Mouse (Mus musculus) right cerebral cortex, postnatal 10 days (tissue): ENCODE measurements around the gene Prrt4.
"Not testable (repeated sequence)": the region's sequence is repeated elsewhere in the genome, so short reads cannot be mapped to it uniquely, and the experiment has no call there.

Experiments used
- DNase-seq, 2 experiments: peaks; one replicate each; pipeline ENCODE4 v3.0.0; 2021; ENCODE audit warnings: low spot score in 2 of 2

The Prrt4 gene

DNA sequence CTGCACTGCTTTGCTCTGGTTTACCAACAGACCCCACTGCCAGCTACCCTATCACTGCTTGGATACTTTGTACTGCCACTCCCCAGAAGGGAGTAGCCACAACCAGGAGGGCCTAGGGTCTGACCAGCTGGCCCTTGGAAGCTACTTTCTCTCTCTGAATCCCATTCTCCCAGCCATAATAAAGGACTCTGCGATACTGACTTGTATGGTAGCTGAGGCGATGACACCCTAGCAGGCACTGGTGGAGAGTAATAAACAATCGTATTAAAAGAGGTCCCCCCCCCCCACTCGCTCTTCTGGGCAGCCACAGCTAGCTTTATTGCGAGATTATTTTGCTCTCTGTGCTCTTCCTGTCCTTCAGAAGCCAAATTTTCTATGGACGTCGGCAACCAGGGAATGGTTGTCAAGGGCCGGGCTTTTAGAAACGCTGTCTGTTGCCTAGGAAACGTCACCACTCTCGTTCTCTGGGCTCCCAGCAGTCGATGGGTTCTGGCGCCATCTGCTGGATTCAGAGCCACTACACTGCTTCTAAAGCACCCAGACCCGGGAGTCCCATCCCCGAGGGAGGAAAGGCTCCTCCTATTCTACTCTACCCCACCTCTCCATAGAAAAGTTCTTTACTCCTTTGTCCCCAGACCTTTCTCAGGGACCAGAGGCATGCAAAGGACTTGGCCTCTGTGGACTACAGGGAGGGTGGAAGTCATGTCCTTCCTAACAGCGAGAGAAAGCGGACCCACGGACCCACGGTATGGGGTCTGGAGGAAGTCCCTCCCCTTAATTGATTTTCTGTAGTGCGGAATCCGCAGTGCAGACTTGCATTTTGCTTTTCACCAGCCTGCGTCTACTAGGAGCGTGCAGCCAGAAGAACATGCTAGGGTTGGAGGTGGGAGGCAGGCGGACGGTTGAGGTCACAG lies 19.2 kb upstream of the Prrt4 start:
- peak; percentile 96 to 97 for DNase-seq

DNA sequence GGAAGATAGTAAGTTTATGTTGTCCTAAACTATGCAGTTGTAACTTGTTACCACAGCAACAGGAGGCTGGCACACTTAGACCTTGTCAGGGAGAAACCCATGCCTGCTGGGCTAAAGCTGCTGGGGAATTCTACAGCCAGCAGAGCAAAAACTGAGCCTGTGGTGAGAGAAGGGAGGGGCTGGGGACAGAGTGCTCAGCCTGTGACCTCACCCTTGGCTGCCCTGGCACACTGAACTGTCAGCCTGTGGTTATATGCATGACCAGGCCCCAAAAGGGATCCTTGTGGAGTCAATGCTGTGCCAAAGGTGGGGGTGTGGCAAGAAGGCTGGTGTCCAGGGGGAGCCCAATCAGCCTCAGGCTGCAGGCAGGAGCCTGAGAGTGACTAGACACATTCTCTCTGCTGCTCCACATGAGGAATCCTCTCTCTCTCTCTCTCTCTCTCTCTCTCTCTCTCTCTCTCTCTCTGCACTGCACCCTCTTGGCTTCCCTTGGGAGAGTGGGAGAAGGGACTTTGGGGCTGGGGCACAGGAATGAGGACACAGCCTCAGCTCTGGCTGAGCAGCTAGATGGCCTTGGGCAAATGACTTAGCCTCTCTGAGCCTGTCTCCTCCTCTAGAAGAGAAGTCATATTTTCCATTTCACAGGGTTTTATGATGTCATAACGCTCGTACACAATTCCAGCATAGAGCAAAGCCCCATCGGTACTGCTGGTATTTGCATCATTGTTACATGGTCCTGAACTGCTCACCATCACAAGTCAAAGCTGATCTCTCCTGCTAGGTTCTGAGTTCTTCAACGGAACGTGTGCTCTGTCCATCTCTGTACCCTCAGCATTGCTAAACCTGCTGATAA lies 16.7 kb upstream of the Prrt4 start:
- DNase-seq: peak; percentile 22 to 27

DNA sequence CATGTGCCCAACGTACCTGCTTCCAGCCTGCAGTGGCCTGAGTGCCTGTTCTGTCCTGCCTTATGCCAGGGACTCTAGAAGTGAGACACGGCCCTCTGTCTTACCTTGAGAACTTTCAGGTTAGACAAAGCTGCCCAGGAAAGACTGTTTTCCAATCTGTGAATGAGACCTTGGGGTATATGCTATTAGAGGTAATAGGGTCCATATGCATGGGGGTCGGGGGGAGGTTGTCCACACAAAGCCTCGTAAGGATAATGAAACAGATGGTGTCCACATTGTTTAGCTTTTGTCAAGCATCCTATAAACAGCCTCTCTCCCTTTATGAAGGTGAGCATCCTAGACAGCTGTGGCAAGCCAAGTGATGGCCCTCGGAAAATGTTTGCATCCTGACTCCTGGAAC lies 15.8 kb upstream of the Prrt4 start:
- peak; percentile 9 for DNase-seq

DNA sequence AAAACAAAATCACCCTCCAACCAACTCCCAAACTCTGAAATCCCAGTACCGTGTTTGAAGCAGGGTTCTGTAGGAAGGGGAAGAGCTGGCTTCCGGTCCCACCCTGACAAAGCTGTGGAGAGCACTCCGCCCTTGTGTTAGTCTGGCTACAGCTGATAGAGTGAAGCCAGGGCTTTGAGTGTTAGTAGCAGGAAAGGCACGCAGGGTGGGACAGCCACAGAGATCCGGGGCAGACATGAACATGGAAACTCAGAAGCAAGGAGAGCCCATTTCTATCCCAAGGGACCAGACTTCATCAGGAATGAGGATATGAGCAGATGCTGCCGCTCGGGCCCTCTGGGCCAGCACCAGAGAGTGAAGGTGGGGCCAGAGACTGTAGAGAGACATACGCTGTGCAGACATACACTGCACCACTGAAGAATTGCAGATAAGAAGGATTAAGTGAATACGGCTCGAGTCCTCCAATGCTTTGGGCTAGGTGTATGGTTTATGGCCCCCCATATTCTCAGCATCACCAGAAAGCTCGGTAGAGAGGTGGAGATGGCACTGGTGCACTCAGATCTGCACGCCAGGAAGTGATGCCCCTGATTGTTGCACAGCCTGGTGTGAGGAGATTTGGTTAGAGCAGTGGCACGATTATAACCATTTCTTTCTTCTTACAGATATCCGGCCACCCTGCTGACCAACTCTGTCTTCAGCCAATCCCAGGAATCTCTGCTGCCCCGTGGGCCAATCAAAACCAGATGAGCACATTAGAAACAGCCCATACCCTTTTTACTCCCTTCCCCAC lies 14.8 kb upstream of the Prrt4 start:
- DNase-seq: peak; percentile 13 to 17

DNA sequence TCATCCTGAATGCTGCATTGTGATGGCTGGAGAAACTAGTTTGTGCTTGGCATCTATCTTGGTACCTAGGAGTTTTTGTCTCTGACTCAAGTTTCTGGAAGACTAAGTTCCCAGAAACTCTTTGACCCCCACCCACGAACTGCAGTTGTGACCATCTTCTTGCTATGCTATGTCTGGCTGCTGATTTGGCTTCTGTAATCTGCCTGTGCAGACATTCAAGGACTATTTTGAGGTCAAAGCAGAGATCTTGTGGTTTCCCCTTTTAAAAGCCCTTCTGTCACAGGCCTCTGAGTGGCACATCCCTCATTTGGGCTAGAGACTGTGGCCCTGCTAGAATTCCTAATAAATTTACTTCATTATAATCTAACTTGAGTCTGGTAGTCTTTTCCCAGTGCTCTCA lies 8.6 kb upstream of the Prrt4 start:
- DNase-seq: no peak

DNA sequence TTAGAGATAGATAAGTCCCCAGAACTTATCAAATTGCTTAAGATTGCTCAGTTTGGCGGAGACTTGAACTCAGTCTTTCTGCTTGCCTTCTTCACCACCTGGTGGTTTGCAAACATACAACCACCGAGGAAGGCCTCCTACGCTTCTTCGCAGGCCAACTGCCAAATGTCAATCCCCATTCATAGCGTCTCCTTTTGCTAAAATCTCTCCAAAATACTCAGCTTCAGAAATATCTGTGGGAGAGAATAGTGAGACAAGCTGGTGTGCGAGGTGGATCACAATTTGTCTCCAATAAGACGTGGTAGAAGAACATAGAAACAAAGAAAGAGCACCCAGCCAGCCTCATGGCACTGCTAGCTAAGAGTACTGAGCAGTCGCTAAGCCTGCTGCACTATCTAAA lies 459 bp upstream of the Prrt4 start:
- peak; percentile 64 to 72 for DNase-seq

DNA sequence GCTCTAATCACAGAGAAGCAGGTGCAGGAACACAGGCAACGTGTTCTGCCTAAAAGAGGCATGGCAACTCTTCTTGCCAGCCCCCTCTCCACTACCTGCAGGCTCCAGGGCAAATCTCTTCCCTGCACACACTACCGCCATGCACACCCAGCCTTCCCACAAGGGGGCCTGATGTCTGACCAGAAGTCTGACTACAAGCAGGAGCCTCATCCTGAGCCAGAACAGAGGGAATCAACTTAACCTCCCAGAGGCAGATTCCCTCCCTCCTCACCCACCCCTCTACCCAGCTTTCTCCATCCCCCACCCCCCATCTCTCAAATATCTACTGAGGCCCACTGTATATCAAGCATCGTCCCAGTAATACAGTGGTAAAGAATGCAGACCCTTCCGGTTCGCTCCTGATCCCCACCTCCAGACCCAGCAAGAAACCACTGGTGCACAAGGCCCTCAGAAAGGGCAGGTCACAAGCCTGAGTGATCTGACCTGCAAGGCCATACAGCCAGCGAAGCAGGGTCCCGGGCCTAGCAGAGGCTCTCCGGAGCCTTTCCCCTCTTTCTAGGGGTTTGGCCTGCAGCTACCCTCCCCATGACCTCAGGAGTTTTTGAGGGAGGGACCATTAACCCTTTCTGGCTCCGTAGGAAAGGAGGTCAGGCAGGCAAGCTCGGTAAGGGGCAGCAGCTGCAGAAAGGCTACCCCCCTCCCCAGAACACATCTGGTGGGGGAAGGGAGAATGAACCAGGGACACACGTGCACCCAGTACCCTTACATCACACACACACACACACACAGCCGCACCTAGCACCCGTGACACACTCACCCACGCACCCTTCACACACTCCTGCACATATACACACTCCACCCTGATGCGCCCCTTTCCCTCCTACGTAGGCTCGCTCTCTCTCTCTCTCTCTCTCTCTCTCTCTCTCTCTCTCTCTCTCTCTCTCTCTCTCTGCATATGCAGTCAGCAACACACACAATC lies 1.2 kb downstream of the Prrt4 start:
- DNase-seq: peak; percentile 44 to 61

DNA sequence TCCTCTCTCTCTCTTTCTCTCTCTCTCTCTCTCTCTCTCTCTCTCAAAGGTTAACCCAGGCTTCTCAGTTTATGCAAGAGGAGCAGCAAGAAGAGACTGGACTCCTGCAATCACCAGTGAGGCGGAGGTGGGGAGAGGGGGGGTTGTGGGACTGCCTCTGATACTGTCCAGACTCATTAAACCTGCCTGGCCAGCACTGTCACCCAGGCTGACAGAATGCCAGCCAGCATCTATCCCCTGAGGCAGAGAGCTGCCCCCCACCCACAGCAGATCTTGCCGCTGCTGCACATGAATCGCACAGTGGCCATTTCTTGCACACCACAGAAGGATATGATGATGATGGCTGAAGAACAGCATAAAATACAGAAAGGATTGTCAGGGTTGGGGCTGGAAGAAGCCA lies 4.3 kb downstream of the Prrt4 start:
- DNase-seq: peak in 1 of 2 experiments; percentile 21

DNA sequence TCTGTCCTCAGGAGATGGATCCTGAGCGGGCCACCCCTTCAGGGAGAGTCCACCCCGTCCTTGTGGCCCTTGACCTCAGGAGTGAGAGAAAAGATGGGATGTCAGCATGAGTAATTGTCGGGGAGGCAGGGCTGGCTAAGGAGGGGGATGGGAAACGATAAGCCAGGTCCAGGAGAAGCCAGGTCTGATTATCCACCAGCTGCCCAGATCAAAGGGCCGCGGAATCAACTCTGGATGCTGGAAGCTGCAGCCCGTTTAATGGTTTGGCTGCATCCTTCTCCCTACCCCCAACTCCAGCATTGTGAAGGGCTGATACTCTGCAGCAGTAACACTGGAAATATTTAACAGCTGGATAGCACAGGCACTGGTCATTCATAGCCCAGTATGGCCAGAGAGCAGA lies 5.0 kb downstream of the Prrt4 start:
- DNase-seq: peak in 1 of 2 experiments; percentile 20

DNA sequence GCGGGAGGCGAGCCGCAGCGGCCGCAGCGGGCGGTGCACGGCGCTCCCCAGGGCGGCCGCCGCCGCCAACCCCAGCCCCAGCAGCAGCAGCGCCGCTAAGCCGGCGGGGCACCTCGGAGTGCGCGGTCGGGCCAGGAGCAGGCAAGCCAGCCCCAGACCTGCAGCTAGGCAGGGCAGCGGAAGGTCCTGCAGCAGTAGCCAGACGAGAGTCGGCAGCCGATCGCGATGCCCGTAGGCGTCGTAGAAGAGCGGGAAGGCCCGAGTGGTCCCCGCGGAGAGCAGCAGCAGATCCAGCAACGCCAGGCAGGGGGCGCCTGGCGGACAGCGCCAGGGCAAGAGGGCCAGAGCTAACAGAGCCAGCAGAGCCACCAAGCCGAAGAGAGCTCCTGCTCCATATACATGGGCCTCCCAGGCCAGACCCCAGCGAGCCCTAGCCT lies 8.4 kb downstream of the Prrt4 start:
- peak; percentile 80 to 83 for DNase-seq

DNA sequence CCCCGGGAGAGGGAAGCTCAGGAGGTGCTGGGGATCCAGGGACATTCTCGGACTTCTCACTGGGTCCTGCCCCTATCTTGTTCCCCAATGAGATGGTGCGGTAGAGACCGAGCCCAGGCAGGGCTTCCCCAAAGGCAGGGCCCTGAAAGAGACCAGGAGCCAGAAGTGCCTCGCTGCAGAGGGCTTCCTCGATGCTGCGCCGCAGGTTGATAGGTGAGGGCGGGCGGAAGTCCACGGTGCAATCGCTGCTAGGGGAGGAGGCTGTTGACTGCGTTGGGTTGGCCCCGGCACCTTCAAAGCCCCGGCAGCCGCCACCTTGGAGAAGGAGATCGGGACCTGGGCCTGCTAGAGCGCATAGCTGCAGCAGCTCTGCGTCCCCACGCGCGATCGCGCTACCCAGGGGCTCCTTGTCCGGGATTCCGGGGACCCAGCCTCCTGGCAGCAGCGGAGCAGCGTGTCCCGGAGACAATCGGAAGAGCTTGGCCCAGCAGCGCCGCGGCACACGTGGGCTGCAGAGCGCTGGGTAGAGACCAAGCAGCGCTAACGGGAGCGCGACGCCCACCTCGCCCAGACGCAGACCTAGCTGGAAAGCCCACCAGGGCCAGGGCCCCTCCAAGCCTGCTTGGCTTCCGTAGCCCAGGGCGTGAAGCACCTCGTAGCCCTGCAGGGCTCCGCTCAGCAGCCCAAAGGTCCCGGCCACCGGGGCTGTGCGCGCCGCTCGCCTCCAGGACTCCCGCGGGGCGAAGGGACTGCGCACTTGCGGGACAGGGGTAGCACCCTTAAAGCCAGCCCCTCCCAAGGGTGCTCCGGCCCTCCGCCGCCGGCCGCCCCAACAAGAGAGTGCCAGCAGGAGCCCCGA lies 9.1 kb downstream of the Prrt4 start:
- DNase-seq: peak in 1 of 2 experiments; percentile 38

DNA sequence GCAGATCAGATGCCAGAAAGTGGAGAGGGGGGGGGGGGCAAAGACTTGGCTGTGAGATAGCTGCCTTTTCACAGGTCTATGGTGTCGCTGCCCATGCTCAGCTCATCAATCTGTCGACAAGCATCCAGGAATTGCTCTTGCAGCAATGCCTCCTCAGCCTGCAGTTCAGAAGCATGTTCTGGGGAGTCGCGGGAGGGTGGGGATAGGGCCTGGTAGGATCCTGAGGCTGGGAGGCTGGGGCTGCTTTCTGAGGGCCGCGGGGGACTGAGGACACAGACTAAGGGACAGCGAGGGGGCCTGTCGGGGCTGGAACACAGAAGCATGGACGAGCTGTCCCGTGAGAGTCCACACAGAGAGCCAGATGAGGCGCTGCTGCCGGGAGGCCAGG lies 9.7 kb downstream of the Prrt4 start:
- no peak for DNase-seq

DNA sequence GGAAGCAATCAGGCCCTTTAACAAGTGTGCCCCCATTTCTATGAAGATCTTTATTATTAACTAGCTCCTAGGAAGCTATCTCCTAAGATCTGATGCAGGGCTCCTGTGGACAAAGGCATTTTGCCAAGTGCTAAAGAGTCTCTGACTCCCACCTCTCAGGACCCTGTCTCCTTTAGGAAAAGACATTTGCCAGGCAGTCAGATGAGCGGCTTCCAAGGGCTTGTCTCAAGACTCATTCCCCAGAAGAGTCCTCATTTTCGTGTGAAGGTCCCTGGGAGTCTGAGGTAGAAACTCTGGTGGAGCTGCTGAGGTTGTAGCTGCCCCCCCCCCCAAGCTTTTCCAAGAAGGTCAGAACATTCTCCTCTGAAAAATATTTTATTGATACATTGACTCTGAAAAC lies 10.5 kb downstream of the Prrt4 start:
- DNase-seq: no peak

DNA sequence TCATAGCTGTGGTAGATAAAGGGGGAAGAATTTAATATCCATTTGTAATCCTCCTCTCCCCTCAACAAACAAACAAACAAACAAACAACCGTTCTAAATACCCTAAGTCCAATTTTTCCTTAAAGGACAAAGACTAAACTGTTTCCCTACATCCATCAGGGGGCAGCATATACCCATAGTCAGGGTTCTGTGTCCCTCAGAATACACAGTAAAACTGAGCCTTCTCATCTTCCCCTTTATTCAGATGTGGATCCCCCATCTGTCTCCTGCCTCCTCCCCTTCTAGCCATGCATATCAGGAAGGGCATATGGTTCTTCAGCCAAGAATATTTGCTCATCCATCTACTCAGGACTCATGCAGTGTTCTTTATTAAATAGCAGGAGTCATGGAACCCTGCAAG lies 13.2 kb downstream of the Prrt4 start:
- peak; percentile 66 to 67 for DNase-seq

DNA sequence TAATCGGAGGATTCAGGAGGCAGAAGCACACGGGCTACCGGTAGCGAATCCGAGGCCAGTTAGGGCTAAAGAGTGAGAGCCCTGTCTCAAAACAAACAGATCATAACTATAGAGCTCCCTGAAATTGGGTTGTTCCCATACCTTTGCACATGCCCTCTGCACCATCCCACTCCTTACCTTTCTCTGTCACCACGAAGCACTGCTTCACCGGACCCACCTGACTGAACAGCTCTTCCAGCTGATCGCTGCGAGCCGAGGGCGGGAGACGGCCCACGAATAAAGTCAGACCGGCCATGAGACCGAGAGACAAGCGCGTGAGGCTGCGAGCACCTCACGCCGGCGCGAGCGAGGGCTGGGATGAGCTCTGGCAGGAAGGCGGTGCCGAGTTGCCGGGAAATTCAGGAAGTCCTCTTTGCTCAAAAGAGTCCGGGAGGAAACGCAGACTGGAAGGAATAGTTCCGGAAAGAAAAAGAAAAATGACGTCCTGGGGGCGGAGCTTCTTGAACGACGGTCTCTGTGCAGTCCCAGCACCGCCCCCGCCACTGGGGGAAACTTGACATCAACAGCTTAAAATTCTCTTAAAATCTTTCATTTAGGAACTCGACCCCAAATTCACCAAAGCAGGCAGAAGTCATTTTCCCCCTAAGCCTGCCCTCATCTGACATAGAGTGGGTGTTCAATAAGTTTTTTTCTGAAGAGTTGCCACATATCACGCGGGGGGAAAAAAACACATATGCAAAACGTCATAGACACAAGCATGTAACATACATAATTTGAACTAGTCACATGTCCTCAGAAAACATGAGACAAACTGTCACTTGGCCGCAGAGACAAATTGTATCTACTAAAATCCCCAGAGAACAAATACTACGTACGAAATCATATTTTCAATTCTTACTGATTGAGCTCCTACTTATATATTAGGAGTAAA lies 14.8 kb downstream of the Prrt4 start, which contains the start of gene Rbm28:
Gene Rbm28 (minus strand): TSS at position 693 of the 931 bp plus-strand sequence.
- DNase-seq: peak; percentile 93 to 94

DNA sequence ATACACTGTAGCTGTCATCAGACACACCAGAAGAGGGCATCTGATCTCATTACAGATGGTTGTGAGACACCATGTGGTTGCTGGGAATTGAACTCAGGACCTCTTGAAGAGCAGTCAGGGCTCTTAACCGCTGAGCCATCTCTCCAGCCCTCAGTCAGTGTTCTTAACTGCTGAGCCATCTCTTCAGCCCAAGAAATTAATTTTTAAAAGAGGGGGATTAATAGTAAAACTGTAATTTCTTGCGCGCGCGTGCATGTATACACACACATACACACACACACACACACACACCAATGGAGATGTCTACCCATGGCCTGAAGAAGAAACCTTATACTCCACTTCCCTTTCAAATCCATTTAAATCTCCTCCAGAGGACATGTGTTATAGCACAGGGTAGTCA lies 18.1 kb downstream of the Prrt4 start:
- not testable (repeated sequence) for DNase-seq

DNA sequence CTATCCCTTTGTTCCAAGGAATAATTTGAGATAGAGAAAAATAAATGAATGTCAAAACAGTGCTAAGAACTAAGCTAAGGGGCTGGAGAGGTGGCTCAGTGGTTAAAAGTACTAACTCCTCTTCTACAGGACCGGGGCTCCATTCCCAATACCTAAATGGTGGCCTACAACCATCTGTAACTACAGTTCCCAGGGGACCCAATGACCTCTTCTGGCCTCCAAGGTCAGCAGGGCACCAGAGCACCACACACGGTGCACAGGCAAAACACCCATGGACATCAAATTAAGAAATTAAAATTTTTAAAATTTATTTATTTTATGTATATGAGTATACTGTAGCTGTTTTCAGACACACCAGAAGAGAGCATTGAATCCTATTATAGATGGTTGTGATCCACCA lies 18.6 kb downstream of the Prrt4 start:
- DNase-seq: no peak

DNA sequence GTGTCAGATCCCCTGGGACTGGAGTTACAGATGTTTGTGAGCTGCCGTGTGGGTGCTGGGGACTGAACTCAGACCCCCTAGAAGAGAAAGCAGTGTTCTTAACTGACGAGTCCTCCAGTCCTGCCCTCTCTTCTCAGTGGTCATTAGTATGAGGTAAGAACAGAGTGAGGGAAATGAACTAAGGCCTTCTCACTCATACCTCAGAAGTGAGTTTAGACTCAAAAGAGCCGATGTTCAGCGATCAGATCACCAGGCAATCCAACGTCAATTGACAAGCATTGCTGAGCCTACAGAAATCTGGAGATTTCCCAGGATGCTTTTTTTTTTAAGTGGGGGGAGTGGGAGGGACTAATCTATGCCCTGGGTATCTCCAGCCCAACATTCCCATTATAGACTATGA lies 23.1 kb downstream of the Prrt4 start:
- DNase-seq: no peak
